Mouse (Mus musculus): Measurements from ENCODE around the gene Ptk7.
A peak's percentile ranks its signal among the peaks of the same experiment; 100 is the strongest.

Ptk7 gene

GRCm38 (mm10) chr17:46521963-46522668, 107.2 kb downstream of the Ptk7 start:
- peak; percentile 66 for DNase-seq (ENCODE audit: low read depth, low spot score)

GRCm38 (mm10) chr17:46521174-46521573, 108.1 kb downstream of the Ptk7 start:
- peak; percentile 35 for DNase-seq (ENCODE audit: low read depth, low spot score)

GRCm38 (mm10) chr17:46520385-46520979, 108.8 kb downstream of the Ptk7 start:
- DNase-seq (ENCODE audit: low read depth, low spot score) = peak; percentile 56

GRCm38 (mm10) chr17:46519971-46520370, 109.3 kb downstream of the Ptk7 start:
- no peak for DNase-seq (ENCODE audit: low read depth, low spot score)
